Mouse (Mus musculus) brain, embryonic 14.5 days (tissue): ENCODE data around the gene Rab40c.

ENCODE experiments used
- CTCF ChIP-seq: fragments of 200-500 bp; IDR thresholded peaks from 2 replicates; pipeline ENCODE4 v1.5.1; 2012; ENCODE audit warnings: inconsistent platforms, mild to moderate bottlenecking, moderate library complexity, borderline replicate concordance; ENCODE audit not compliant: insufficient read depth, insufficient read length; ENCODE audit errors: extremely low read depth
- POLR2A ChIP-seq: fragments of 200-500 bp; IDR thresholded peaks from 2 replicates; pipeline ENCODE4 v1.6.1; 2012; ENCODE audit warnings: mild to moderate bottlenecking, inconsistent platforms, borderline replicate concordance; ENCODE audit not compliant: poor library complexity, insufficient read depth, insufficient read length, severe bottlenecking; ENCODE audit errors: extremely low read depth

DNA sequence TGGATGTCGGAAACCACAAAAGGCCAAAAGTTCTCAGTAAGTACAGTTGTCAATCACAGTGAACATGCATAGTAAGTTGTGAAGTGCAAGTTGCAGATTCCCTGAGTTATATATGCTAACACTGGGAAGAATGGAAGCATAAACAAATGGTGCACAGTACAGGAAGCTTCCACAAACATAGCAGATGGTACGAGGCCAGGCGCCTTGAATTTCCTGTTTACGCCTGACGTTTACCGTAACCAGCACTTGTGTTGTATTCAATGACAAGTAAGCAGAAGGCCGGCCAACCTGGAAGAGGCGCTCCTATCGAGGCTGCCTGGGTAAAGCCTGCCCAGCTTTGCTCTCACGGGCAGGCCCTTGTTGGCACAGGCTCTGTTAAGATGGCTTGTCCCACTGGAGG is 32.1 kb downstream of the Rab40c start:
- no peak for TF ChIP-seq CTCF
- no peak for TF ChIP-seq POLR2A
